Mouse (Mus musculus): ENCODE measurements around the gene Wdr60.

Gene Wdr60

DNA sequence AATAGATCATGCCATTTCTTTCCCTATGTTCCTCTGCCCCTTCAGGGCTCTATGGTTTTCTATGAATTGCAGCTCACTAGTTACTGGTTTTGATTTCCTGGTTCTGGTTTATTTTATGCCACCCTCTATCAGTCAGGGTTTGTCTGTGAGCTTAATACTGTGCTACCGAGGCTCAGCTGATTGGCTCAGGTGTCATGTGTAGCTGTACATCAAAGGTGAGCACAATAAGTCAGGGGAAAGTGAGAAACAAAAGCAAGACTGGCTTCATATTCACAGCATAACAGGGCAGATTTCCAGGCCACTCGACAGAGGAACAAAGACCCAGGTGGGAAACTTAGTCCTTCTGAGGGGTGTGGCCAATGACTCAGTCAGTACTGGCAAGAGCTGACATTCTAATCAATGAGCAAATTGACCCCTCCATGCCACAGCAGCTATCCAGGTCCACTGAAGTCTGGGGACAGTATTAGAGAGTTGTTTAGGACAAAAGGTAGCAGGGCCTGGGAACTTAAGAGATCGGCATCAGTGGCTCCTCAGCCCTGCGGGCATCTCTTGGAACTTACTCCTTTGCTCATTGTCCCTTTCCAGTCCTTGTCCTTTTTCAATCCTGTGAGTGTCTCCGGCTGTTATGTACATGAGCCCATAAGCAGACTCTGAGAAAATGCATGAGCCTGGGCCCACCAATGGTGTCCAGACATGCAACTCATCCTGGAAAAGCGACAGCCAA is 79.4 kb downstream of the Wdr60 start:
- DNase-seq (ENCODE audit: low spot score) = no peak

DNA sequence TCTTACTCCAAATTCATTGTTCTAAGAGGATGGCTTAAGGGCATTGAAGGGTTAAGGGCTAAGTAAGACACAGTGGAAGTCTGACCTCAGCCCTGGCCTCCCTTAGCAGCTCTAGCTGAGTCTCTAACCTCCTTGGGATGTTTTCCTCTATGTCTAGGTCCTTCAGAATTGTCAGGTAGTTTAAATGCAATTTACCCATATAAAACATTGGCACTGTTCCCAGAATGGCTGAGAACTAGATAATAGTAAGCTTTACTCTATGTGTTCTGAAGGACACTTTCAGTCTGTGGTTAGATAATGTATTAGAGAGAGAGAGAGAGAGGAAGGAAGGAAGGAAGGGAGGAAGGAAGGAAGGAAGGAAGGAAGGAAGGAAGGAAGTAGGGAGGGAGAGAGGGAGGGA is 80.4 kb downstream of the Wdr60 start:
- DNase-seq (ENCODE audit: low spot score) = no peak

DNA sequence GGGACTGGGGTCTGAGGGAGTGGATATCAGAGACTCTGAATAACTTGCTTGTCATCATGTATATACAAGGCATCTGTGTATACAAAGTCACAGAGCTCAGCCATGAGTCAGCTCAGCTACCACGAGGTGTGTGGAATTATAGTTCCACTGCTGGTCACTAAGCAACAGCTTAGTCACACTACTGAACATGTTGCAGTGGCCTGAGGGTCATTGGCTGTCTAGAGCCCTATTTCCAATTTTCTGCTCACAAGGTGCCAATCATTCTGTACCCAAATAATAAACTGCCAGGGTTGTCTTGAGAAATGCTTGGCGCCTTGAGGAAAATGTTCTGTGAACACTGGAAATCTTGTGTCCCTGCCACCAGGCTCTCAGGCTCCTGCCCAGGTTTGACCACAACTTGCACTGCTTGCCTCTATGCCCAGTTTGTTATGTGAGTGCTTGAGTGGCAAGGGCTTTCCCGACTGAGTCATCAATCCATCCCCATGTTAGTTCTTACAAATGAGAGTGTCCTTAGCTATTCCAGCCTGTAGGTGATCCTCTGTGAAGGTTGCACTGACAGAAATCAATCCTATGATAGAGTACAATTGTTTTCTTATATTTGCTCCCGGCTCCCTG is 81.3 kb downstream of the Wdr60 start:
- no peak for DNase-seq (ENCODE audit: low spot score)

DNA sequence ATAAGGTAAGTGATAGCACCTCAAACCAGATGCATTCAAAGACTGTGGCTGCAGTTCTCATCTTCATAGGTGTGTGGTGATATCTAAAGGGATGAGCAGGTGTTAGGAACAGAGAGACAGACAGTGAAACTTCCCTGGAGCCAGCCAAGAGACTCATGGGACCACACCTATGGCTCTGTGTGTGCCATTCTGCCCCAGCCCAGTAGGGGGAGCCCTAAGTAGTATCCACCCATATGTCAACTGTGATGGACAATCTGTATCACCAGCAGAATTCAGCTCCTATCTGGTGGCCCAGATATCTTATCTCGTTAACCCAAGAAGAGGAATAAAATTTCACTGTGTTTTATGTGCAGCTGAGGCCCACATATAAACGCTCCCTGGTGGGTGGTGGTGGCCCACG is 85.9 kb downstream of the Wdr60 start:
- no peak for DNase-seq (ENCODE audit: low spot score)

DNA sequence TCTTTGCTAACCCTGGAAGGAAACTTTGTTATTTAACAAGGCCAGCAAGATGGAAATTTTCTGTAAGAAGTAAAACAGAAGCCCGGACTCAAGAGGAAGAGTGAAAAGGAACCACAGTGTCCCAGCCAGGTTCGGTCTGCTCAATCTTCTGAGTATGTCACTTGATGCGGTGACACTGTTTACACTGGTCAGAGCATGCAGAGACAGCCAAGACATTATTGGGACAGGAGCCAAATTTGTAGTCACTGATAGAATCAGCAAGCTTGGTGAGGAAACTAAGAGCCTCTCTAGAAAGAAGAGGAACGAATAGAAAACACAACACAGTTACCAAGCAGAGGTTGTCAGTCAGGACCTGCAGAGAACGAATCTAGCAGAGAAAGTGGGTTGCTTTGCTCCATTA is 93.2 kb downstream of the Wdr60 start:
- DNase-seq (ENCODE audit: low spot score) = no peak

DNA sequence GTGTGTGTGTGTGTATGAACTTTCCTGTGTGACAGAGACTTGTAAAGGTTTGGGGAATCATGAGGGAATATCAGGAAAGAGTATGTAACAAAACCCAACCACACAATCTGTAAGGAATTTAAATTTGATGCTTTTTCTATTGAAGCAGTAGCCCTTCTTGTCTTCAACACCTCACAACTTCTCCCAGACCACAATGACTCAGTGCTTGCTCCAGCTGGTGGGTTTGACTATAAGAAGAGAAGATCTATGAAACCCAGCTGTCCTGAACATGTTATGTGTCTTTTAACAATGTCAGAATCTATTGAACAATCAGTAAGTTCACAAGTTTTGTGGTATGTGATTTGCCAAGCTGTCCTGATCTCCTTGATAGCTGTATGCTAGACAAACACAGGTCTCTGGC is 97.5 kb downstream of the Wdr60 start:
- no peak for DNase-seq (ENCODE audit: low spot score)

DNA sequence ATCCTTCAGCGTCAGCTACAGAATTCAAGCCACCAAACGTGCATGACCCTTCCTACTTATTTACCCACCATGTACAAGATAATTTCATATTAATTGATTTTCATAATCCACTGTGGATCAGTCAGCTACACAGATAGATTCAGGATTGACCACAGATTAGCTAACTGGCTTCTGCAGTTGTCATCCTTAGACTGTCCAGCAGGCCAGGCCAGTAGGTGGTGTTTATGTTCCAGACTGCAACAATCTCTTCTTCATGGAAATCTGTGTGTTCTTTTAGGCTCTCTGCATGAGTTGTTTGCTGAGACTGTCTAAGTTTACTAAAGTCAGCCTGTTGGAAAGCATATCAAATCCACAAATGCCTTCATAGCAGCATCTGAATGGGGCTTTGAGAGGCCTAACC is 103.1 kb downstream of the Wdr60 start:
- DNase-seq (ENCODE audit: low spot score) = no peak

DNA sequence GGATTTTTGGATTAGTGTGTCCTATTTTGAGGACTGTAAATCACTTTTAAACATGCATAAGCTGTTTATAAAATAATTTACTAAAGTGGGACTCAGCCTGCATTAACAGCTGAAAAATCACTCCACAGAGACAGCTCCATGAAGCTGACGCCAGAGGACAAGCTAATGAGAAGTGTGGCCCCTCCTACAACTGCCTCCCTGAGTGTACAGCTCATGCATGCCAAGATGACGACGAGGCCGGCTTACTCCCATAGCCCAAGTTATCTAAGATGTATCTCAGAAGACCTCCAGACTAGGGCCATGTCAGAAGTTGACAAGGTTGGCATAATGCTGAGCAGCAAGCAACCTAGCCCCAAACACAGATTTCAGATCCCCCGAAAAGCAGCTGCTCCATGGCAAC is 103.6 kb downstream of the Wdr60 start:
- no peak for DNase-seq (ENCODE audit: low spot score)

DNA sequence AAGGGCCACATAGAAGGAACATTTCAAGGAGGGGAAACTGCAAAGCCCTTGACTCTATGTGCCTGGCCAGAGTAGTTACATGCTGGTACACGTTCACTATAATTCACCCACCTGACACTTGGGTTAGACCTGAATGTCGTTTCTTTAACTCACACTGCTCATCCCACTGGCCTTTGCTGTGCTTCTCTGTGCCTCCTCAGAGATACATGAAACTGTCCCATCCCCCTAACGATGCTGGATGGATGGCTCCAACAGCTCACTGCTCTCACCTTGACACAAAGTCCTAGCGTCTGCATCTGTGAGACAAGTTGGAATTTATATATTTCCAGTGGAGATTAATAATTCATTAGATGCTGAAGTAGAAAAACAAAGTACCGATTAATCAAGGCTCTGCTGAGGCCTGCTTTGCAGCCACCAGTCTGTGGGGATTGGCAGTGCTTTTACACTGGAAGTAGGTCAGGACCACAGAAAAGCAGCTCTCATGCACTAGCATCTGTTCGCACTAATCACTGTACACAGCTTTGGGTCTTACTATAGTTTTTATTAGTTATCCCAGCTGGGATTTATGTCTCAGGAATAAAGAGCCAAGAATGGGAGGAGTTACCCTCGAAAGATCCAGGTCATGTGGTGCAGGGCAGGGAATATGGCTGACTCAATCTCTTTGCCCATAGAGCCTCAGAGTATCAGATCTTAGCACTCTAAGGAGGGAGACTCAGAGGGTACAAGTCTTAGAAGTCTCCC is 105.9 kb downstream of the Wdr60 start:
- DNase-seq (ENCODE audit: low spot score) = no peak
